Mouse (Mus musculus): ENCODE data around the gene Frmd6.

Frmd6 gene

GRCm38 (mm10) chr12:70824729-70825650, at the start of gene Frmd6:
Frmd6 (plus strand) TSS chr12:70825514.
- peak; percentile 93 for DNase-seq

GRCm38 (mm10) chr12:70775609-70776008, 49.7 kb upstream of the Frmd6 start:
- no peak for DNase-seq

GRCm38 (mm10) chr12:70776683-70777082, 48.6 kb upstream of the Frmd6 start:
- DNase-seq = peak; percentile 44

GRCm38 (mm10) chr12:70777466-70777865, 47.8 kb upstream of the Frmd6 start:
- no peak for DNase-seq

GRCm38 (mm10) chr12:70777866-70778265, 47.4 kb upstream of the Frmd6 start:
- no peak for DNase-seq

GRCm38 (mm10) chr12:70778271-70778670, 47.0 kb upstream of the Frmd6 start:
- no peak for DNase-seq

GRCm38 (mm10) chr12:70778724-70779123, 46.6 kb upstream of the Frmd6 start:
- DNase-seq = peak; percentile 67

GRCm38 (mm10) chr12:70783049-70783448, 42.3 kb upstream of the Frmd6 start:
- no peak for DNase-seq

- DNase-seq = no peak
Measured at GRCm38 (mm10) chr12:70783475-70784239, 41.7 kb upstream of the Frmd6 start.

GRCm38 (mm10) chr12:70784240-70784705, 41.0 kb upstream of the Frmd6 start:
- no peak for DNase-seq

GRCm38 (mm10) chr12:70789341-70789740, 36.0 kb upstream of the Frmd6 start:
- no peak for DNase-seq

- DNase-seq = no peak
Measured at GRCm38 (mm10) chr12:70793291-70793690, 32.0 kb upstream of the Frmd6 start.

- DNase-seq = no peak
Measured at GRCm38 (mm10) chr12:70794543-70795388, 30.5 kb upstream of the Frmd6 start.

- DNase-seq = no peak
Measured at GRCm38 (mm10) chr12:70795389-70795711, 30.0 kb upstream of the Frmd6 start.

- DNase-seq = no peak
Measured at GRCm38 (mm10) chr12:70798496-70798895, 26.8 kb upstream of the Frmd6 start.

- peak; percentile 74 for DNase-seq
Measured at GRCm38 (mm10) chr12:70799231-70800002, 25.9 kb upstream of the Frmd6 start.

GRCm38 (mm10) chr12:70800086-70800485, 25.2 kb upstream of the Frmd6 start:
- DNase-seq = no peak

GRCm38 (mm10) chr12:70801361-70801760, 24.0 kb upstream of the Frmd6 start:
- DNase-seq = no peak

- no peak for DNase-seq
Measured at GRCm38 (mm10) chr12:70803494-70803893, 21.8 kb upstream of the Frmd6 start.

GRCm38 (mm10) chr12:70804989-70805388, 20.3 kb upstream of the Frmd6 start:
- no peak for DNase-seq

- no peak for DNase-seq
Measured at GRCm38 (mm10) chr12:70807543-70807942, 17.8 kb upstream of the Frmd6 start.

GRCm38 (mm10) chr12:70807975-70808374, 17.3 kb upstream of the Frmd6 start:
- peak; percentile 72 for DNase-seq
